Mouse (Mus musculus): ENCODE measurements around the gene Acot13. TPM values are rescaled to one million over a fixed set of nuclear protein-coding genes. Genes with fewer than 3 reads are reported as not detected.
A peak's percentile ranks its signal among the peaks of the same experiment; 100 is the strongest.
"Not testable (repeated sequence)": the region's sequence is repeated elsewhere in the genome, so short reads cannot be mapped to it uniquely, and the experiment has no call there.

Acot13 gene
- total RNA-seq (2015) (41.4 and 46.0 TPM in 2 replicates), total RNA-seq (2017) (43.2 and 56.2 TPM in 2 replicates)

GRCm38 (mm10) chr13:24831353-24832130 lies at the start of gene Acot13, which contains the start of gene Tdp2:
Gene Acot13, minus strand, starts transcription at chr13:24831540.
Gene Tdp2, plus strand, starts transcription at chr13:24831679.
- peak; percentile 96 for ATAC-seq (replicated peaks; ENCODE audit: poor library complexity)

- no peak for ATAC-seq (replicated peaks; ENCODE audit: poor library complexity)
These were observed 49.4 kb upstream of the Acot13 start for GRCm38 (mm10) chr13:24880704-24881103.

- no peak for ATAC-seq (replicated peaks; ENCODE audit: poor library complexity)
These were observed 48.9 kb upstream of the Acot13 start for GRCm38 (mm10) chr13:24880208-24880607.

- ATAC-seq (replicated peaks; ENCODE audit: poor library complexity), result no peak
These were observed 48.2 kb upstream of the Acot13 start for GRCm38 (mm10) chr13:24879359-24880040.

GRCm38 (mm10) chr13:24868233-24868632 lies 36.9 kb upstream of the Acot13 start:
- no peak for ATAC-seq (replicated peaks; ENCODE audit: poor library complexity)

GRCm38 (mm10) chr13:24867789-24868188 lies 36.4 kb upstream of the Acot13 start:
- ATAC-seq (replicated peaks; ENCODE audit: poor library complexity), result no peak

GRCm38 (mm10) chr13:24866430-24867402 lies 35.4 kb upstream of the Acot13 start:
- no peak for ATAC-seq (replicated peaks; ENCODE audit: poor library complexity)

GRCm38 (mm10) chr13:24862520-24862919 lies 31.2 kb upstream of the Acot13 start:
- peak; percentile 71 for ATAC-seq (replicated peaks; ENCODE audit: poor library complexity)

GRCm38 (mm10) chr13:24862021-24862420 lies 30.7 kb upstream of the Acot13 start:
- no peak for ATAC-seq (replicated peaks; ENCODE audit: poor library complexity)

GRCm38 (mm10) chr13:24861084-24861483 lies 29.7 kb upstream of the Acot13 start:
- ATAC-seq (replicated peaks; ENCODE audit: poor library complexity), result no peak

GRCm38 (mm10) chr13:24859115-24859514 lies 27.8 kb upstream of the Acot13 start:
- no peak for ATAC-seq (replicated peaks; ENCODE audit: poor library complexity)

GRCm38 (mm10) chr13:24852570-24852969 lies 21.2 kb upstream of the Acot13 start:
- ATAC-seq (replicated peaks; ENCODE audit: poor library complexity), result no peak

GRCm38 (mm10) chr13:24851989-24852388 lies 20.6 kb upstream of the Acot13 start:
- no peak for ATAC-seq (replicated peaks; ENCODE audit: poor library complexity)

GRCm38 (mm10) chr13:24849318-24849717 lies 18.0 kb upstream of the Acot13 start:
- ATAC-seq (replicated peaks; ENCODE audit: poor library complexity), result no peak

- ATAC-seq (replicated peaks; ENCODE audit: poor library complexity), result peak; percentile 86
These were observed 13.9 kb upstream of the Acot13 start, which contains the start of gene D130043K22Rik for GRCm38 (mm10) chr13:24844983-24845955. Gene D130043K22Rik, plus strand, starts transcription at chr13:24845135.

GRCm38 (mm10) chr13:24841702-24842101 lies 10.4 kb upstream of the Acot13 start:
- ATAC-seq (replicated peaks; ENCODE audit: poor library complexity), result no peak

- ATAC-seq (replicated peaks; ENCODE audit: poor library complexity), result no peak
These were observed 8.5 kb upstream of the Acot13 start for GRCm38 (mm10) chr13:24839831-24840230.

- ATAC-seq (replicated peaks; ENCODE audit: poor library complexity), result not testable (repeated sequence)
These were observed 6.4 kb upstream of the Acot13 start for GRCm38 (mm10) chr13:24837765-24838164.

- no peak for ATAC-seq (replicated peaks; ENCODE audit: poor library complexity)
These were observed 1.4 kb upstream of the Acot13 start for GRCm38 (mm10) chr13:24832811-24833155.
